Mouse (Mus musculus) 3T3-L1 (cell line): Measurements from ENCODE around the gene Gcn1l1.
"Not testable (repeated sequence)": the region's sequence is repeated elsewhere in the genome, so short reads cannot be mapped to it uniquely, and the experiment has no call there.

ENCODE experiments used
- DNase-seq: peaks from one replicate; pipeline ENCODE4 v3.0.0-alpha.2; 2015; ENCODE audit warnings: low read depth, low spot score

The Gcn1l1 gene

DNA sequence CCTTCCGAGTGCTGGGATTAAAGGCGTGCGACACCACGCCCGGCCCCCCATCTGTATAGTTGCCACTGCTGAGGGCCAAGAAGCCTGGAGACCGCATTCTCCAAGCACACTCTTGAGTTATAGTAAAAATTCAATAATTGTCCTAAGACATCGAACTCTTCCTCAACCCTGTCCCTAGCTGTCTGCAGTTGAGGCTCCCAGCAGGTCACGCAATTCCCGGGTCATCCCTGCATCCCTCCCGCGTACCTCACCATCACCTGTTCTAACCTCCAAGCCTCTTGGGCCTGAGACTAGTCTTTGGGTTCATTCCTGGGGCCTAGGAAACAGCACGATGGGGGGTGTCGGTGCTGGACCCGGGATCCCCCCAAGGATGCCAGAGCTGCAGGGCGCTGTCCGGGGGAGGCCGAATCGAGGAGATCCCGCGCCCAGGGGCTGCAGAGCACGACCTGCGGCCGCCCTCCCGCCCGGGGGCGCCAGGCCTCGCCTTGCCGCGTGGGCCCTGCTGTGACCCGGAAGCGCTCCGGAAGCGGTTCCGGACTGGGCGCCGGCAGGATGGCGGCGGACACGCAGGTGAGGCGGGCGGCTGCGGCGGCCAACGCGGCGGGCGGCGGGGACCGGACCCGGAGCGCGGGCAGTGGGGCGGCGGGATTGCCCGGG lies at the start of gene Gcn1l1:
Gcn1l1 (plus strand) TSS at position 518 of the 657 bp plus-strand sequence.
- DNase-seq: peak; percentile 61

DNA sequence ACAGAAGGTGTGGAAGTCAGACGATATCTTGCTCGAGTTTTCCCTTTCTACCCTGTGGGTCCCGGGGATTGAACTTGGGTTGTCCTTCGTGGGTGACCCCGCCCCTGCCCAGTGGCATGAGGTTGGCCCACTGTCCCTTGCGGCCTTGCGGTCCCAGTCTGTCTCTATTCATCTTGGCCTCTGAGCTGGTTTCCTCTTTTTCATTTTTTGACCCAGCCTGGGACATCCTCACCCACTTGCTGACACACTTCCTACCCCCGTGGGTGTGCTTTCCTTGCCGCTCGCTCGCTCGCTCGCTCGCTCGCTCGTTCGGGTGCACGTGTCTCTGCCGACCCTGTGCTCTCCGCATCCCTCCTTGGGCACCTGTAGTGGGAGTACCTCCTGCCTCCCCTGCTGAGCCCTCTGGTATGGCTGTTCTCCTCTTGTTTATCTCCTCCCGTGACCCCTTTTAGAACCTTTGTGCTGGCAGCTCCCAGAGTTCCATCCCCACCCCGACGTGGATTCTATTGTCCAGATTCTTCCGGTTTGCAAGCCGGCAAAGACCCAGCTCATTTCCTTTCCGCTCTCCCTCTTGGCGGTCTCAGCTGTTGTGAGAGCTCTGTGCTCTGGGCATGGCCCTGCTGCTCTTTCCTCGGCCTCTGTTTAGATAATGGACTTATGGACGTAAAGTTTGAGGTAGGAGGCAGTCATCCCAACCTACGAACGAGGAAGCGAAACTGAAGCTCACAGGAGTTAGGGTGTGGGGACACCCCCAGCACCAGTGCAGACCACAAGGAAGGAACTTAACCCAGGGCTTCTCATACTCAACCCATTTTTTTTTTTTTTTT lies 48.8 kb upstream of the Gcn1l1 start:
- DNase-seq: no peak

GRCm38 (mm10) chr5:115516908-115517307 lies 48.1 kb upstream of the Gcn1l1 start:
- no peak for DNase-seq

GRCm38 (mm10) chr5:115517501-115517900 lies 47.6 kb upstream of the Gcn1l1 start:
- DNase-seq: no peak

DNA sequence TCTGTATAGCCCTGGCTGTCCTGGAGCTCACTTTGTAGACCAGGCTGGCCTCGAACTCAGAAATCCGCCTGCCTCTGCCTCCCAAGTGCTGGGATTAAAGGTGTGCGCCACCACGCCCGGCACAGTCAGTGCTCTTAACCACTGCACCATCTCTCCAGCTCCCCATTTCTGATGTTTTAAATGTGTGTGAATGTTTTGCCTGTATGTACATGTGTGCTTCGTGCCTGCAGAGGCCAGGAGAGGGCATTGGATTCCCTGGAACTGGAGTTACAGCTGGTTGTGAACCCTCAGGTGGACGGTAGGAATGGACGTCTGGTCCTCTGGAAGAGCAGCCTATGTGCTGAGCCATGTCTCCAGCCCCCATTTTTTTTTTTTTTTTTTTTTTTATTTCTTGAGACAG lies 46.8 kb upstream of the Gcn1l1 start:
- DNase-seq: not testable (repeated sequence)

- DNase-seq: no peak
Observed at GRCm38 (mm10) chr5:115520325-115520869, 44.7 kb upstream of the Gcn1l1 start.

DNA sequence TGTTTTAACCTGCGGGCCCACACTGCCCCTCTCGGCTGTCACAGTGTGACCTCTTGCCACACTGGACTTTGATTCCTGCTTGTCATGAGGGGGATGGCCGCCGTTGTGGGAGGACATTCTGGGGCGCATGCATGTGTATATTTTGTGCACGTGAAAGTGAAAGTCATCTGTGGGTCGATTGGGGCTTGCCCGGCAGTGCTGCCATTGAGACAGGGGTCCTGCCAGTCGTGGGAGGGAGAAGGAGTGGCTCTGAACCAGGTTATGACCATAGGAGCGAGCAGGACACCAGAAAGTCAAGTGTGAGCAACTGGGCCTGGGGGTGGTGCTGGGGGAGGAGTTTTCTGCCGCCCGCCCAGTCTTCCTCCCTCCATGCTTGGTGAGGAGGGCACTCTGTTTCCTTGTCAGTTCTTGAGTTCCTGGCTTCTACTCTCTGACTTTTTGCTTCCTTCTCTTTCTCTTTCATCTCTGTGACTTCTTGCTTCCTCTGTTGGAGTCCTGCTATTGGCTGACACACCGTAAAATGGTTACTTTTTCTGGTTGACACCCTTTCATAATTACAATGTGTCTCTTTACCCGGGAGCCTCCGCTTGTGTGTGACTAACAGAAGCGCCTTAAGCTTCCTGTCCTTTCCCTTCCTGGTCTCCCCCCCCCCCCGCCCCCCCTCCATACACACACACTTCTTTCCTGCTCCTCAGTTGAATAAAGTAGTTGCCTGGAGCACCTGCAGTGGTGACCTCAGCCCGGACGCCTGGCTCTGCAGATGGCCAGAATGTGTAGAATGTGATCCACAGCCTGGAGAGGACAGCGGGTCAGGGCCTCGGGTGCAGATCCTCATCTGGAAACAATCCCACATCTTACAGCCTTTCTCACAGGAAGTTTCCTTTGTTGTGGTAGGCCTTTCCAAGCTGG lies 43.2 kb upstream of the Gcn1l1 start:
- peak; percentile 73 for DNase-seq

GRCm38 (mm10) chr5:115522531-115522930 lies 42.5 kb upstream of the Gcn1l1 start:
- DNase-seq: no peak

GRCm38 (mm10) chr5:115522981-115523499 lies 42.0 kb upstream of the Gcn1l1 start:
- no peak for DNase-seq

GRCm38 (mm10) chr5:115523971-115524370 lies 41.1 kb upstream of the Gcn1l1 start:
- no peak for DNase-seq

DNA sequence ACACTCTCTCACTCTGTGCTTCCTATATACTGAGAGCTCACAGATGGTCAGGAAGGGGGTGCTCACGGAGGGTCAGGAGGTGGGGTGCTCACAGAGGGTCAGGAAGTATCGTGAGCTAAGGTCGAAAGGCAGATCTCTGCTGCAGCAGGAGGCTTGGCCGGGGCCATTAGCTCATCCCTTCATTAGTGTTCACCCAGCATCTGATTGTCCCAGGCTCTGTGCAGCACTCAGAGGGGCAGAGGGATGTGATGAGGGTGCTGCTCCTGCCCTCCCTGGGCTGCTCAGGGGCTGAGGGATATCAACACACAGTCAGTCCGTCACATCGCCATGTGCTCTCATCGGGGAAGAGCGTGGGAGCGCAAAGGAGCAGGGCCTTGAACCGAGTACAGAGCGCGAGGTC lies 40.6 kb upstream of the Gcn1l1 start:
- no peak for DNase-seq

GRCm38 (mm10) chr5:115525416-115525815 lies 39.6 kb upstream of the Gcn1l1 start:
- DNase-seq: no peak

DNA sequence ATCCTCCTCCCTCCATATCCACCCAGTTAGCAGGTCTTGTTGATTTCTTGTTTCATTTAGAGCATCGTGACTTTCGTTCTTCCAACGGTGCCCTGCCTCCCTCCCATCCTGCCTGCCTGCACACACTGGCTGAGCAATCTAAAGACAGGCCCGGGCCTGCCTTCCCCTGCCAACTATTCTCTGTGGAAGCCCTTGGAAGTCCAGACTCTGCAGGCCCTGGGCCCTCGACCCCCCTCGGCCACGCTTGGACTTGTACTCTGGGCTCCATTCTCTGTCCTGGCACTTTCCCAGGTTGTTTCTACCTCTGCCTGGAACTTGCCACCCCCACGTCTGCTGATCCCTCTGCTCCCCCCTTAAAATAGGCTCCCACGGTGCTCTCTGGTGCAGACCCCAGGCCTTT lies 39.1 kb upstream of the Gcn1l1 start:
- DNase-seq: no peak

GRCm38 (mm10) chr5:115526456-115527202 lies 38.4 kb upstream of the Gcn1l1 start:
- DNase-seq: no peak

- peak; percentile 56 for DNase-seq
Observed at GRCm38 (mm10) chr5:115528128-115528527, 36.9 kb upstream of the Gcn1l1 start.

- DNase-seq: no peak
Observed at GRCm38 (mm10) chr5:115529364-115529741, 35.7 kb upstream of the Gcn1l1 start.

DNA sequence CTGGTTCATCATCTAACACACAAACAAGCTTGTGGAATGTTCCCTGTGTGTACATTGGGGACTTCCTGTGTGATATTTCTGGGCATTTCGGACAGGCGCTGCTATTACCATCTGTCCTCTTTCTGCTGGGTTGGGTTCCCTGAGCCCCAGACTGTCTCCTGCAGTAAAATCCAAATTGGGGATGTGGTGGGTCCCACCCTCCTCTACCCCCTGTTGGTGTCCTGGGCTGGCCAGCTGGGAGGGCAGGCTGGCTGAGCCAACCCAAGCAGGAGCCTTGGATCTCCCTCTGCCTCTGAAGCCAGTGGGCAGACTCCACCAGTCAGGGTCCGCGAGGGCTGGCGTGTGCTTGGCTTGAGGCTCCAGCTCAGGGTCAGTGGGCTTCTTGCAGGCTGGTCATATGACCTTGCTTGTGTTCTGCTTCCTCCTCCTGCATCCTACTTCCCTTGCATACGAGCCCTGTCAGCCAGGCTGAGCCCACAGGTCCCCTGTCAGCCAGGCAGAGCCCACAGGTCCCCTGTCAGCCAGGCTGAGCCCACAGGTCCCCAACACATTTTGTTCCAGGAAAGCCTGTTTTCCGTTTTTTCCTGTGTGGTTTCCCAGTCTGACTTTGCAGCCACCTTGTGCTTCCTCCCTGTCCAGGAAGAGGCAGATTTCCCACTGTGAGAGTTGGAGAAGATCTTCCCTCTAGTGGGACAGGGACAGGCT lies 35.2 kb upstream of the Gcn1l1 start:
- no peak for DNase-seq

GRCm38 (mm10) chr5:115530447-115530809 lies 34.6 kb upstream of the Gcn1l1 start:
- no peak for DNase-seq

GRCm38 (mm10) chr5:115531671-115532270 lies 33.3 kb upstream of the Gcn1l1 start:
- peak; percentile 83 for DNase-seq

GRCm38 (mm10) chr5:115534290-115534731 lies 30.7 kb upstream of the Gcn1l1 start:
- peak; percentile 66 for DNase-seq
